18 mouse cellular contexts compared by ENCODE assay signal in genomic region chr10:59628641-59629505, GRCm38 (mm10). TPM values are rescaled to one million over a fixed set of nuclear protein-coding genes. Genes with fewer than 3 reads are reported as not detected.
A peak's percentile ranks its signal among the peaks of the same experiment; 100 is the strongest.
DNase-seq lines count a peak whose midpoint lies in the region; ATAC-seq and TF ChIP-seq lines count a peak whose summit lies in the region.
"Had no signal": no experiment of that assay in that cellular context is flagged by ENCODE, and none has a peak within 500 bp of the region (broad histone marks: within the 10 kb centered on the region; RNA-seq: fewer than 3 reads in every experiment).

No protein-coding gene starts in this region.

- H3K4me2 ChIP-seq in hindbrain, embryonic 16.5 days (ENCODE audit: low read length), result no peak overlapping the region
- no peak overlapping the region for H3K4me2 ChIP-seq in hindbrain, embryonic 14.5 days (replicated peaks)
- H3K4me2 ChIP-seq in midbrain, embryonic 12.5 days (replicated peaks), result no peak overlapping the region
- H3K4me2 ChIP-seq: embryonic facial prominence, embryonic 12.5 days had no signal

- WGBS in hindbrain, embryonic 16.5 days, result 64% methylated on average over 17 of the region's 17 CpGs
- WGBS in hindbrain, embryonic 14.5 days, result 70% methylated on average over 17 of the region's 17 CpGs
- WGBS in midbrain, embryonic 12.5 days, result 40% methylated on average over 17 of the region's 17 CpGs

- H3K9me3 ChIP-seq in hindbrain, embryonic 16.5 days (ENCODE audit: control insufficient read depth, low read length), result no peaks in the 10 kb centered on the region
- H3K9me3 ChIP-seq in hindbrain, embryonic 14.5 days (ENCODE audit: control insufficient read depth, low read length), result no peaks in the 10 kb centered on the region
- H3K9me3 ChIP-seq in midbrain, embryonic 12.5 days, result no peaks in the 10 kb centered on the region
- H3K9me3 ChIP-seq: embryonic facial prominence, embryonic 12.5 days had no signal

- H3K4me1 ChIP-seq in hindbrain, embryonic 16.5 days (ENCODE audit: control insufficient read depth, insufficient read depth, low read depth, low read length), result no peaks in the 10 kb centered on the region
- no peaks in the 10 kb centered on the region for H3K4me1 ChIP-seq in hindbrain, embryonic 14.5 days (replicated peaks; ENCODE audit: control insufficient read depth, insufficient read depth, low read length)
- peaks cover 18% of the 10 kb centered on the region; the same call in 1 of the 2 replicates for H3K4me1 ChIP-seq in midbrain, embryonic 12.5 days
- H3K4me1 ChIP-seq: embryonic facial prominence, embryonic 12.5 days had no signal

- no peak overlapping the region for H3K9ac ChIP-seq in hindbrain, embryonic 16.5 days (ENCODE audit: low read depth, low read length)
- no peak overlapping the region for H3K9ac ChIP-seq in hindbrain, embryonic 14.5 days
- H3K9ac ChIP-seq in midbrain, embryonic 12.5 days (replicated peaks), result no peak overlapping the region
- H3K9ac ChIP-seq: embryonic facial prominence, embryonic 12.5 days had no signal

- no peak for TF ChIP-seq CTCF in gastrocnemius, adult 2 months (IDR thresholded peaks at IDR 0.05)

- no peaks in the 10 kb centered on the region for H3K27me3 ChIP-seq in hindbrain, embryonic 16.5 days (replicated peaks; ENCODE audit: control insufficient read depth, insufficient read depth, low read length)
- H3K27me3 ChIP-seq in hindbrain, embryonic 14.5 days (ENCODE audit: control insufficient read depth, insufficient read depth, low read length), result no peaks in the 10 kb centered on the region
- no peaks in the 10 kb centered on the region; the same call in 1 of the 2 replicates for H3K27me3 ChIP-seq in midbrain, embryonic 12.5 days
- H3K27me3 ChIP-seq: embryonic facial prominence, embryonic 12.5 days; Patski had no signal

- no peak for DNase-seq in hindbrain, embryonic 14.5 days (ENCODE audit: low spot score)
- peak; percentile 55 for DNase-seq in retina, postnatal 1 day
- no peak for DNase-seq in retina, embryonic 14.5 days (ENCODE audit: low spot score)
- no peak for DNase-seq in gastrocnemius, adult 2 months
- no peak for DNase-seq in cerebellum, adult 8-10 months
- DNase-seq in heart, adult 8-10 months (ENCODE audit: low spot score), result no peak
- DNase-seq: adrenal gland, postnatal 10 days; cerebellum, adult 18-20 months; gastrocnemius, postnatal 10 days; heart, postnatal 4 days had no signal

- H3K36me3 ChIP-seq in hindbrain, embryonic 16.5 days (ENCODE audit: control insufficient read depth, insufficient read depth, low read length), result no peaks in the 10 kb centered on the region
- H3K36me3 ChIP-seq in hindbrain, embryonic 14.5 days (replicated peaks; ENCODE audit: control insufficient read depth, insufficient read depth), result no peaks in the 10 kb centered on the region
- H3K36me3 ChIP-seq in midbrain, embryonic 12.5 days, result no peaks in the 10 kb centered on the region
- H3K36me3 ChIP-seq: embryonic facial prominence, embryonic 12.5 days had no signal

- no peak overlapping the region for H3K4me3 ChIP-seq in hindbrain, embryonic 16.5 days (ENCODE audit: low read length)
- no peak overlapping the region for H3K4me3 ChIP-seq in hindbrain, embryonic 14.5 days (replicated peaks; ENCODE audit: low read length)
- no peak overlapping the region for H3K4me3 ChIP-seq in midbrain, embryonic 12.5 days
- H3K4me3 ChIP-seq in gastrocnemius, adult 2 months, result no peak overlapping the region
- H3K4me3 ChIP-seq: embryonic facial prominence, embryonic 12.5 days had no signal

- H3K27ac ChIP-seq in hindbrain, embryonic 16.5 days (ENCODE audit: low read depth, low read length), result no peak overlapping the region
- H3K27ac ChIP-seq in hindbrain, embryonic 14.5 days, result no peak overlapping the region; the same call in 1 of the 2 replicates
- H3K27ac ChIP-seq in midbrain, embryonic 12.5 days (replicated peaks), result peak overlapping the region; percentile 7; the same call in 1 of the 2 replicates
- no peak overlapping the region for H3K27ac ChIP-seq in gastrocnemius, adult 2 months
- H3K27ac ChIP-seq: embryonic facial prominence, embryonic 12.5 days had no signal

- peak; percentile 83 for ATAC-seq in hindbrain, embryonic 16.5 days
- no peak; the same call in 1 of the 2 replicates for ATAC-seq in hindbrain, embryonic 14.5 days (ENCODE audit: low FRiP score)
- peak; percentile 70 for ATAC-seq in midbrain, embryonic 12.5 days (ENCODE audit: low FRiP score, low read depth)
- ATAC-seq: Patski had no signal

- intact Hi-C loops in gastrocnemius, adult 2 months (cut with DNase I), result no loop called here

RNA-seq across cellular contexts. Expression of gene Mcu, which starts 12.4 kb away (rescaled TPM):
- 35.7 and 35.9 TPM in 2 replicates for polyA plus RNA-seq in hindbrain, embryonic 16.5 days (2015; fragmentation: Nextera tagmentation; extraction: Ambion mirVana)
- 33.0 and 37.3 TPM in 2 replicates for polyA plus RNA-seq in hindbrain, embryonic 14.5 days (2014; fragmentation: Nextera tagmentation; extraction: Ambion mirVana)
- polyA plus RNA-seq in midbrain, embryonic 12.5 days (2016; fragmentation: Nextera tagmentation; extraction: Ambion mirVana), result 17.4 and 21.1 TPM in 2 replicates
- 10 to 100 TPM; 36.0 to 42.0 TPM for total RNA-seq in gastrocnemius, adult 2 months (2021)
- total RNA-seq in heart, adult 8-10 months (2022), result 10 to 100 TPM; 19.4 to 25.7 (median 23.9) TPM

RNA-seq across cellular contexts. Expression of gene Gm10322, which starts 13.0 kb away (rescaled TPM):
- polyA plus RNA-seq in hindbrain, embryonic 16.5 days (2015; fragmentation: Nextera tagmentation; extraction: Ambion mirVana), result not detected in 2 replicates
- not detected in 2 replicates for polyA plus RNA-seq in hindbrain, embryonic 14.5 days (2014; fragmentation: Nextera tagmentation; extraction: Ambion mirVana)
- polyA plus RNA-seq in midbrain, embryonic 12.5 days (2016; fragmentation: Nextera tagmentation; extraction: Ambion mirVana), result not detected in 2 replicates
- total RNA-seq in gastrocnemius, adult 2 months (2021), result not detected
- not detected for total RNA-seq in heart, adult 8-10 months (2022)
- total RNA-seq: adrenal gland, postnatal 10 days; gastrocnemius, postnatal 10 days; heart, postnatal 4 days; left cerebral cortex, postnatal 25 days; megakaryocyte, adult 5-6 weeks; neutrophil, adult 5-6 weeks had no signal
- polyA plus RNA-seq: embryonic facial prominence, embryonic 12.5 days; kidney, embryonic 16.5 days; Patski had no signal
